Mouse (Mus musculus) liver, embryonic 14.5 days (tissue): ENCODE results near the gene Sbno2.

Experiments
- CTCF ChIP-seq: IDR thresholded peaks from 2 replicates; pipeline ENCODE4 v1.5.1; 2016; ENCODE audit warnings: antibody characterized with exemption, low read depth, control low read depth
- EP300 ChIP-seq: IDR thresholded peaks from 2 replicates; pipeline ENCODE4 v1.6.1; 2016; ENCODE audit warnings: antibody characterized with exemption, low read depth

DNA sequence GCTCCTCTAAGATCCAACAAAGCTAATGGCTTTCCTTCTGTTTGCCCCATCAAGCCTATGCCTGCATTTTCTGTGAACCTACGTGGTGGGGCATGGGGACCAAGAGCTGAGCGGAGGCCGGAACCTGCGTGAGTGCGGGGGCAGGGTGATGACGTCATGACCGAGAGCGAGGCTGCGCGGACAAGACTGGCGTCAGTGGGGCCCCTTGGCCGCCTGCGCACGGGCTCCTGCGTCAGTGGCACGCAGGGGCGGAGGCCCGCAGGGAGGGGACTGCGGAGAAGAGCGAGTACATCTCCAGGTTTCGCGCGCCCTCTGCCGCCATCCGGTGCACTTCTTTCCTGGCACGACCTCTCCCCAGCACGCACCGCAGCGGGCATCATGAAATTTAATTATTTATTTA, 35.9 kb upstream of the Sbno2 start:
- TF ChIP-seq CTCF (peak; percentile 89), EP300 (no peak; the same call in 1 of the 2 replicates)
